ENCODE assay signal across 10 mouse cellular contexts in genomic region chr4:68950556-68950955, GRCm38 (mm10). TPM values are rescaled to one million over a fixed set of nuclear protein-coding genes. Genes with fewer than 3 reads are reported as not detected.
DNase-seq lines count a peak whose midpoint lies in the region; ATAC-seq and TF ChIP-seq lines count a peak whose summit lies in the region.
"Had no signal": no experiment of that assay in that cellular context is flagged by ENCODE, and none has a peak within 500 bp of the region (broad histone marks: within the 10 kb centered on the region; RNA-seq: fewer than 3 reads in every experiment).

No protein-coding gene starts in this region.

- H3K9ac ChIP-seq in heart, embryonic 11.5 days (ENCODE audit: low read depth, low read length) = no peak overlapping the region
- H3K9ac ChIP-seq in forebrain, postnatal 0 days = no peak overlapping the region; the same call in 1 of the 2 replicates

- no peak overlapping the region for H3K4me2 ChIP-seq in heart, embryonic 11.5 days
- H3K4me2 ChIP-seq in forebrain, postnatal 0 days (ENCODE audit: low read depth) = peak overlapping the region; percentile 27

- H3K4me3 ChIP-seq in heart, embryonic 11.5 days (ENCODE audit: low read depth, low read length) = no peak overlapping the region
- H3K4me3 ChIP-seq in forebrain, postnatal 0 days (ENCODE audit: low read depth, low read length) = 0 out of 2 replicates have a peak overlapping the region, but pooled peaks have one; percentile 7
- no peak overlapping the region for H3K4me3 ChIP-seq in limb, embryonic 10.5 days
- H3K4me3 ChIP-seq: erythroblast, embryonic 14.5 days had no signal

- peak; percentile 80 for TF ChIP-seq CTCF in forebrain, postnatal 0 days (IDR thresholded peaks at IDR 0.05; ENCODE audit: low read depth)

- no peak for ATAC-seq in heart, embryonic 11.5 days (replicated peaks; ENCODE audit: insufficient number of reproducible peaks, low FRiP score, low TSS enrichment)
- peak; percentile 15; the same call in 1 of the 2 replicates for ATAC-seq in forebrain, postnatal 0 days
- ATAC-seq in monocyte, adult 5-6 weeks (replicated peaks; ENCODE audit: insufficient number of reproducible peaks, low FRiP score, low TSS enrichment, poor library complexity, severe bottlenecking) = no peak

- intact Hi-C loops in heart, postnatal 14 days (cut with DNase I) = no loop called here

- H3K9me3 ChIP-seq in heart, embryonic 11.5 days (replicated peaks; ENCODE audit: control insufficient read depth, low read length) = no peaks in the 10 kb centered on the region
- no peaks in the 10 kb centered on the region for H3K9me3 ChIP-seq in forebrain, postnatal 0 days (ENCODE audit: low read length)
- no peaks in the 10 kb centered on the region for H3K9me3 ChIP-seq in limb, embryonic 10.5 days (replicated peaks)

- WGBS in heart, embryonic 11.5 days (ENCODE audit: insufficient replicate concordance) = 3% methylated on average over 2 of the region's 2 CpGs
- 3% methylated on average over 2 of the region's 2 CpGs for WGBS in forebrain, postnatal 0 days
- 0% methylated on average over 2 of the region's 2 CpGs for WGBS in limb, embryonic 10.5 days

- H3K27ac ChIP-seq in heart, embryonic 11.5 days (ENCODE audit: low read depth, low read length) = no peak overlapping the region
- H3K27ac ChIP-seq in forebrain, postnatal 0 days (ENCODE audit: low read depth, low read length) = no peak overlapping the region
- no peak overlapping the region for H3K27ac ChIP-seq in limb, embryonic 10.5 days

- H3K4me1 ChIP-seq in heart, embryonic 11.5 days (ENCODE audit: control insufficient read depth, insufficient read depth, low read length) = no peaks in the 10 kb centered on the region
- no peaks in the 10 kb centered on the region for H3K4me1 ChIP-seq in forebrain, postnatal 0 days (ENCODE audit: insufficient read depth)
- H3K4me1 ChIP-seq in limb, embryonic 10.5 days = peaks cover 14% of the 10 kb centered on the region; the same call in 1 of the 2 replicates

- peaks cover 18% of the 10 kb centered on the region for H3K27me3 ChIP-seq in heart, embryonic 11.5 days (ENCODE audit: control insufficient read depth, insufficient read depth, low read length)
- H3K27me3 ChIP-seq in forebrain, postnatal 0 days (ENCODE audit: insufficient read depth, low read length) = no peaks in the 10 kb centered on the region
- peaks cover 43% of the 10 kb centered on the region for H3K27me3 ChIP-seq in limb, embryonic 10.5 days (ENCODE audit: low read depth, poor library complexity, severe bottlenecking)
- H3K27me3 ChIP-seq: CH12.LX had no signal

- peak; percentile 11 for DNase-seq in heart, postnatal 4 days
- peak; percentile 75 for DNase-seq in brain, embryonic 18.5 days (ENCODE audit: low read depth, low spot score)
- DNase-seq in forebrain, postnatal 0 days = peak; percentile 91
- DNase-seq in limb, embryonic 10.5 days (ENCODE audit: low spot score) = peak; percentile 42
- DNase-seq in right cerebral cortex, adult 18-20 months = peak; percentile 74
- no peak for DNase-seq in heart, postnatal 14 days

- no peaks in the 10 kb centered on the region for H3K36me3 ChIP-seq in heart, embryonic 11.5 days (ENCODE audit: control insufficient read depth, insufficient read depth, low read length)
- no peaks in the 10 kb centered on the region for H3K36me3 ChIP-seq in forebrain, postnatal 0 days (ENCODE audit: insufficient read depth)
- H3K36me3 ChIP-seq in limb, embryonic 10.5 days = no peaks in the 10 kb centered on the region

RNA-seq across cellular contexts. Expression of gene Brinp1, which starts 3.6 kb away (rescaled TPM):
- total RNA-seq in heart, postnatal 4 days (2021) = under 1 TPM; 0.31 to 0.54 TPM
- polyA plus RNA-seq in heart, embryonic 11.5 days (2014; fragmentation: Nextera tagmentation; extraction: Ambion mirVana) = 2.7 and 4.1 TPM in 2 replicates
- 74.6 and 88.8 TPM in 2 replicates for total RNA-seq in forebrain, postnatal 0 days (2014; rRNA removed)
- 38.2 and 56.4 TPM in 2 replicates for polyA plus RNA-seq in forebrain, postnatal 0 days (2015; fragmentation: Nextera tagmentation; extraction: Ambion mirVana)
- 0.99 and 2.9 TPM in 2 replicates for polyA plus RNA-seq in limb, embryonic 10.5 days (2016; fragmentation: Nextera tagmentation; extraction: Ambion mirVana)
- total RNA-seq in heart, postnatal 14 days (2021) = under 1 TPM; 0.10 to 0.22 TPM
- total RNA-seq in monocyte, adult 5-6 weeks (2017) = not detected in 3 replicates
- total RNA-seq: CH12.LX had no signal
- polyA plus RNA-seq: erythroblast, embryonic 14.5 days had no signal

Comparison
In these comparisons a context has a peak if more than half of its experiments do, and no peak if none do; other contexts are left out.
1. DNase-seq: peak in heart, postnatal 4 days (single experiment), brain, embryonic 18.5 days (single experiment), forebrain, postnatal 0 days (single experiment), limb, embryonic 10.5 days (single experiment) and right cerebral cortex, adult 18-20 months (single experiment); none in heart, postnatal 14 days (0 of 2).
2. RNA of gene Brinp1, which starts 3.6 kb away (total RNA-seq): 74.6 to 88.8 TPM in forebrain, postnatal 0 days; 0.31 to 0.54 TPM in heart, postnatal 4 days, 0.10 to 0.22 TPM in heart, postnatal 14 days and not detected in monocyte, adult 5-6 weeks; every median in the first group is over 10 times any median in the second.